Mouse (Mus musculus) CH12.LX (cell line): ENCODE data around the gene Tsc1. TPM values are rescaled to one million over a fixed set of nuclear protein-coding genes. Genes with fewer than 3 reads are reported as not detected.

Source experiments
- DNase-seq: peaks from one replicate; pipeline ENCODE4 v3.0.0-alpha.2; 2013; ENCODE audit errors: extremely low read depth
- H3K27ac ChIP-seq: 2 replicates; pipeline ENCODE4 v1.5.1; 2012; ENCODE audit warnings: low read depth, mild to moderate bottlenecking, control low read depth, moderate library complexity; ENCODE audit not compliant: insufficient read depth
- H3K27me3 ChIP-seq: replicated peaks from 2 replicates; pipeline ENCODE3; 2012; ENCODE audit warnings: inconsistent platforms
- H3K36me3 ChIP-seq, 2 experiments: replicated peaks in 1 of 2; 2 replicates each; pipeline versions ENCODE3 to v1.6.1; 2012; ENCODE audit warnings: inconsistent platforms in 1 of 2, low read length in 1 of 2, mild to moderate bottlenecking in 1 of 2, mixed read lengths in 1 of 2, moderate library complexity in 1 of 2; ENCODE audit not compliant: control insufficient read depth in 1 of 2, insufficient read depth in 1 of 2
- H3K4me1 ChIP-seq, 2 experiments: 2 replicates each; pipeline ENCODE4 v1.6.1; 2012; ENCODE audit warnings: inconsistent platforms in 1 of 2, moderate library complexity in 1 of 2; ENCODE audit not compliant: insufficient read depth in 2 of 2, control insufficient read depth in 1 of 2
- H3K4me2 ChIP-seq: 2 replicates; pipeline ENCODE4 v1.6.1; 2012; ENCODE audit warnings: low read depth, mild to moderate bottlenecking, control low read depth; ENCODE audit not compliant: poor library complexity, insufficient read depth, severe bottlenecking
- H3K4me3 ChIP-seq, 3 experiments: fragments of 150-350 bp in 1 of 3; sonication (generic) in 1 of 3; replicated peaks in 1 of 3; 2 replicates each; pipeline versions ENCODE3 to v1.5.1; 2011 to 2012; ENCODE audit warnings: low read depth in 2 of 3, low read length in 2 of 3, mild to moderate bottlenecking in 2 of 3, moderate library complexity in 2 of 3, control low read depth in 1 of 3, improper control_type of control experiment in 1 of 3, inconsistent platforms in 1 of 3, mixed read lengths in 1 of 3; ENCODE audit not compliant: poor library complexity in 1 of 3
- H3K79me2 ChIP-seq: replicated peaks from 2 replicates; pipeline ENCODE4 v1.6.1; 2012; ENCODE audit warnings: mild to moderate bottlenecking, moderate library complexity; ENCODE audit not compliant: control insufficient read depth, poor library complexity, insufficient read depth, severe bottlenecking; ENCODE audit errors: extremely low read depth
- H3K9ac ChIP-seq: 2 replicates; pipeline ENCODE4 v1.6.1; 2012; ENCODE audit warnings: low read depth, mild to moderate bottlenecking, control low read depth, moderate library complexity; ENCODE audit not compliant: insufficient read depth
- H3K9me3 ChIP-seq: replicated peaks from 2 replicates; pipeline ENCODE3; 2012; ENCODE audit warnings: low read length, inconsistent platforms, mixed read lengths
- CHD1 ChIP-seq: IDR thresholded peaks from 2 replicates; pipeline ENCODE4 v1.6.1; 2012; ENCODE audit warnings: low read depth, low read length, improper control_type of control experiment, inconsistent platforms
- CHD2 ChIP-seq: IDR thresholded peaks from 2 replicates; pipeline ENCODE4 v1.6.1; 2011; ENCODE audit warnings: low read length, improper control_type of control experiment
- CTCF ChIP-seq, 2 experiments: IDR thresholded peaks in 1 of 2; conservative IDR thresholded peaks in 1 of 2; 2 replicates each; pipeline ENCODE4 v1.5.1; 2011 to 2012; ENCODE audit warnings: low read depth in 2 of 2, low read length in 2 of 2, improper control_type of control experiment in 1 of 2, inconsistent platforms in 1 of 2, mild to moderate bottlenecking in 1 of 2, moderate library complexity in 1 of 2
- E2F4 ChIP-seq: IDR thresholded peaks from 2 replicates; pipeline ENCODE4 v1.6.1; 2011; ENCODE audit warnings: low read depth, low read length, improper control_type of control experiment; ENCODE audit not compliant: insufficient replicate concordance
- ELF1 ChIP-seq: IDR thresholded peaks from 2 replicates; pipeline ENCODE4 v1.6.1; 2014; ENCODE audit warnings: low read depth, mild to moderate bottlenecking, inconsistent platforms, low read length, improper control_type of control experiment
- EP300 ChIP-seq: IDR thresholded peaks from 2 replicates; pipeline ENCODE4 v1.6.1; 2011; ENCODE audit warnings: low read length, improper control_type of control experiment
- ETS1 ChIP-seq: conservative IDR thresholded peaks from 2 replicates; pipeline ENCODE4 v1.6.1; 2012; ENCODE audit warnings: low read depth, mild to moderate bottlenecking, inconsistent platforms, low read length, improper control_type of control experiment, moderate library complexity
- GABPA ChIP-seq: IDR thresholded peaks from 2 replicates; pipeline ENCODE4 v1.6.1; 2012; ENCODE audit warnings: low read depth, low read length, improper control_type of control experiment, inconsistent platforms; ENCODE audit not compliant: insufficient replicate concordance
- HCFC1 ChIP-seq: IDR thresholded peaks from 2 replicates; pipeline ENCODE4 v1.6.1; 2012; ENCODE audit warnings: low read depth, mild to moderate bottlenecking, inconsistent platforms, low read length, improper control_type of control experiment
- IRF4 ChIP-seq: IDR thresholded peaks from 2 replicates; pipeline ENCODE4 v1.6.1; 2014; ENCODE audit warnings: low read depth, mild to moderate bottlenecking, inconsistent platforms, low read length, improper control_type of control experiment
- JUN ChIP-seq: IDR thresholded peaks from 2 replicates; pipeline ENCODE4 v1.6.1; 2011; ENCODE audit warnings: low read depth, mild to moderate bottlenecking, low read length, improper control_type of control experiment, moderate library complexity; ENCODE audit not compliant: insufficient read depth
- KAT2A ChIP-seq: IDR thresholded peaks from 2 replicates; pipeline ENCODE4 v1.6.1; 2012; ENCODE audit warnings: low read length, improper control_type of control experiment, inconsistent platforms; ENCODE audit not compliant: insufficient replicate concordance
- MAZ ChIP-seq: IDR thresholded peaks from 2 replicates; pipeline ENCODE4 v1.6.1; 2012; ENCODE audit warnings: low read depth, mild to moderate bottlenecking, inconsistent platforms, low read length, improper control_type of control experiment, moderate library complexity
- MEF2A ChIP-seq: IDR thresholded peaks from 2 replicates; pipeline ENCODE4 v1.6.1; 2014; ENCODE audit warnings: low read depth, mild to moderate bottlenecking, inconsistent platforms, low read length, improper control_type of control experiment, borderline replicate concordance
- MXI1 ChIP-seq: IDR thresholded peaks from 2 replicates; pipeline ENCODE4 v1.6.1; 2011; ENCODE audit warnings: mild to moderate bottlenecking, low read depth, low read length, improper control_type of control experiment
- MYC ChIP-seq: IDR thresholded peaks from 2 replicates; pipeline ENCODE4 v1.6.1; 2011; ENCODE audit warnings: low read depth, mild to moderate bottlenecking, improper control_type of control experiment, low read length
- NELFE ChIP-seq: IDR thresholded peaks from 2 replicates; pipeline ENCODE4 v1.6.1; 2011; ENCODE audit warnings: low read depth, low read length, improper control_type of control experiment
- NRF1 ChIP-seq: IDR thresholded peaks from 2 replicates; pipeline ENCODE4 v1.6.1; 2014; ENCODE audit warnings: low read depth, mild to moderate bottlenecking, inconsistent platforms, low read length, improper control_type of control experiment, moderate library complexity
- PAX5 ChIP-seq: IDR thresholded peaks from 2 replicates; pipeline ENCODE4 v1.6.1; 2012; ENCODE audit warnings: low read length, inconsistent platforms, mixed read lengths
- POLR2A ChIP-seq: IDR thresholded peaks from 2 replicates; pipeline ENCODE4 v1.6.1; 2011; ENCODE audit warnings: low read depth, mild to moderate bottlenecking, improper control_type of control experiment, low read length
- POLR2AphosphoS2 ChIP-seq: IDR thresholded peaks from 2 replicates; pipeline ENCODE4 v1.6.1; 2011; ENCODE audit warnings: low read depth, low read length, improper control_type of control experiment
- RCOR1 ChIP-seq: conservative IDR thresholded peaks from 2 replicates; pipeline ENCODE4 v1.6.1; 2012; ENCODE audit warnings: low read depth, mild to moderate bottlenecking, inconsistent platforms, low read length, improper control_type of control experiment
- SIN3A ChIP-seq: IDR thresholded peaks from 2 replicates; pipeline ENCODE4 v1.6.1; 2012; ENCODE audit warnings: low read length, improper control_type of control experiment, inconsistent platforms
- TBP ChIP-seq: conservative IDR thresholded peaks from 2 replicates; pipeline ENCODE4 v1.6.1; 2011; ENCODE audit warnings: low read depth, low read length, improper control_type of control experiment
- UBTF ChIP-seq: IDR thresholded peaks from 2 replicates; pipeline ENCODE4 v1.6.1; 2012; ENCODE audit warnings: low read depth, mild to moderate bottlenecking, inconsistent platforms, low read length, improper control_type of control experiment, moderate library complexity
- USF1 ChIP-seq: IDR thresholded peaks from 2 replicates; pipeline ENCODE4 v1.6.1; 2014; ENCODE audit warnings: low read depth, mild to moderate bottlenecking, inconsistent platforms, low read length, improper control_type of control experiment
- USF2 ChIP-seq: conservative IDR thresholded peaks from 2 replicates; pipeline ENCODE4 v1.6.1; 2011; ENCODE audit warnings: low read depth, low read length, improper control_type of control experiment
- ZC3H11A ChIP-seq: IDR thresholded peaks from 2 replicates; pipeline ENCODE4 v1.6.1; 2012; ENCODE audit warnings: low read depth, mild to moderate bottlenecking, inconsistent platforms, low read length, improper control_type of control experiment
- ZMIZ1 ChIP-seq: IDR thresholded peaks from 2 replicates; pipeline ENCODE4 v1.6.1; 2012; ENCODE audit warnings: low read depth, mild to moderate bottlenecking, inconsistent platforms, low read length, improper control_type of control experiment
- ZNF384 ChIP-seq: IDR thresholded peaks from 2 replicates; pipeline ENCODE4 v1.6.1; 2012; ENCODE audit warnings: low read depth, low read length, improper control_type of control experiment, inconsistent platforms
- dilution Hi-C: fragments of 300-500 bp; cut with MboI; formaldehyde crosslinking; loops from 2 replicates; pipeline ENCODE4 v1.14.3; 2020; ENCODE audit warnings: low sequenced_read_pairs; ENCODE audit not compliant: extremely low pct_unique_long_range_greater_than_20kb, extremely low pct_ligation_motif_present
- in situ Hi-C: fragments of 300-500 bp; cut with MboI; formaldehyde crosslinking; loops from 3 replicates; pipeline ENCODE4 v1.14.3; 2019; ENCODE audit warnings: low sequenced_read_pairs, low pct_ligation_motif_present, low pct_unique_long_range_greater_than_20kb, mixed read lengths
- polyA plus RNA-seq: library from polyadenylated mRNA; unstranded; fragments of >175 nt; gene quantifications from 2 replicates; pipeline ENCODE4 v1.2.1, GENCODE M21; 2012; ENCODE audit warnings: low read depth; ENCODE audit not compliant: insufficient read length
- total RNA-seq, 2 experiments: library from RNA; depleted of rRNA; stranded (reverse); fragments of 300-350 nt in 1 of 2; fragments of >200 nt in 1 of 2; gene quantifications; 2 replicates each; pipeline ENCODE4 v1.2.3; 2012 to 2014

Gene Tsc1
- total and polyA plus RNA-seq, 3 experiments: 8.1 to 13.4 (median 9.5) TPM

DNA sequence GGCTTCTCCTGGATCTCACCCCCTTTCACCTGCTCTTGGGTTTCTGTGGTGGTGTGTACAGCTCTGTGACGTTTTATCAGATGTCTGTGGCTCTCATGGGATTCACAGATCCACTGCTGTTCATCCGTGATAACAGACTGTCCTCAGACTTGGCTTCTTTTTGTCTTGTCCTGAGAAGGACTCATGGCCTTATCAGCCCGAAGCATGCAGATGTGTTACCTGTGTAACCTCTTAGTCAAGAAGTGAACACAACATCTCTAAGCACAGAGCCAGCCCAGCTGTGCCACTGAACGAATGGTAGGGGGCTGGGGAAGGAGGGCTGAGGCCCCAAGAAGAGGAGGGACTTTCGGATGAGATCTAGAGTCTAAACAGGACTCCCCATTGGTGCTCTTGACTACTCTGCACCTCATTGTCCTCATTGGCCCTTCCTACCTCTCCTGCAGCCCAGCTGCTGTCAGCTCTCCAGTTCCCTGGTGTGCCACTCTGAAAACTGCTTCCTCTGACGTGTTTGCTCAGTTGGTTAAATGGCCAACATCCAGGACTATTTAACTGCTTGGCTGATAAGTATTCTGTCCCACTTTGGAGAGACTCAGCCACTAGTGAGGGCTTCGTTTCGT, 60.7 kb downstream of the Tsc1 start:
- no peak for DNase-seq
- H3K4me1 ChIP-seq: peaks cover 10 to 51% of the 10 kb centered on the region in 2 experiments
- H3K36me3 ChIP-seq: peaks cover 0 to 12% of the 10 kb centered on the region in 2 experiments
- in situ Hi-C loops: loop anchor here (5.0 kb wide), 1 partner anchor 41 kb away; no protein-coding TSS in a partner anchor
- H3K9ac ChIP-seq: no peak overlapping the region
- dilution Hi-C loops: no loop called here
- TF ChIP-seq HCFC1 (no peak), ELF1 (no peak), CHD1 (no peak), RCOR1 (no peak), ZMIZ1 (no peak), CTCF (conservative IDR thresholded peaks at IDR 0.05 in 1 of 2, IDR thresholded peaks at IDR 0.05 in 1 of 2; ENCODE audit: low read depth in 2 of 2, low read length in 2 of 2) (no peak), ZNF384 (no peak), JUN (no peak), E2F4 (no peak), TBP (no peak), PAX5 (no peak), MEF2A (no peak), GABPA (no peak), SIN3A (no peak), NELFE (no peak), ETS1 (no peak), USF2 (no peak), UBTF (no peak), POLR2AphosphoS2 (no peak)
- H3K4me2 ChIP-seq: no peak overlapping the region
- H3K27me3 ChIP-seq: no peaks in the 10 kb centered on the region
- H3K27ac ChIP-seq: no peak overlapping the region
- no peak overlapping the region for H3K4me3 ChIP-seq
- no peaks in the 10 kb centered on the region for H3K9me3 ChIP-seq
- no peaks in the 10 kb centered on the region for H3K79me2 ChIP-seq

DNA sequence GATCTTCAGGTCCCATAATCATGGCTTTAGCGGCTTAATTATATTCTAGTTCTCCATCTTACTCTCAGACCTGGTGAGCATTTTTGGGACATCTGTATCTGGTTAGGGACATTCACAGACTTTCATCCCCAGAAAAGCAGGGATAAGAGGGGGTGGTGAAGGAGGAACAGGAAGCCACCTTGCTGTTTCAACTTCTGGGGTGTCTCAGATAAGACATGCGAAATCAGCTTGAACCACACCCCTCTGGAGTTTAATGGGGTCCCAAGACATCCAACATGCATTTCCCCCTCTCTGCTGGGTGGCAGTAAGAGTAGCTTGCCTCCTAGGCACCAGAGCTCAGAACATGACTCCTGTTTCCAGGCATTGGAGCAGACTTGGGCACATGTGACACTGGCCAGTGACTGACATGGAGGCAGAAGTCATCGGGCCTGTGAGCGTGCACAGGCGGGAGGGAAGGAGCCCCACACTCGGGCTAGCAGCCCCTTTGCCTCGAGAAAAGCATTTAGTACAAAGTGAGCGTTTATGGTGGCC, 65.1 kb downstream of the Tsc1 start:
- Histone ChIP-seq H3K9me3 (no peaks in the 10 kb centered on the region), H3K4me3 (no peak overlapping the region), H3K36me3 (peaks cover 0 to 25% of the 10 kb centered on the region in 2 experiments), H3K79me2 (no peaks in the 10 kb centered on the region), H3K27ac (no peak overlapping the region), H3K4me1 (peaks cover 5 to 48% of the 10 kb centered on the region in 2 experiments), H3K27me3 (no peaks in the 10 kb centered on the region), H3K9ac (no peak overlapping the region), H3K4me2 (no peak overlapping the region)
- TF ChIP-seq SIN3A: no peak
- no peak for TF ChIP-seq POLR2AphosphoS2
- TF ChIP-seq IRF4: no peak
- no peak for TF ChIP-seq POLR2A
- TF ChIP-seq ZC3H11A: no peak
- TF ChIP-seq KAT2A: no peak
- no peak for TF ChIP-seq USF1
- no peak for TF ChIP-seq E2F4
- TF ChIP-seq CHD2: no peak
- no peak for TF ChIP-seq MXI1
- no peak for TF ChIP-seq PAX5
- no peak for TF ChIP-seq MYC
- TF ChIP-seq ETS1: no peak
- TF ChIP-seq EP300: no peak
- TF ChIP-seq MAZ: no peak
- TF ChIP-seq USF2: no peak
- no peak for TF ChIP-seq GABPA
- no peak for TF ChIP-seq NRF1
- in situ Hi-C loops (no loop called here), dilution Hi-C loops (no loop called here)
- no peak for DNase-seq
